Mouse (Mus musculus): ENCODE data around the gene Slc2a8.

The Slc2a8 gene

DNA sequence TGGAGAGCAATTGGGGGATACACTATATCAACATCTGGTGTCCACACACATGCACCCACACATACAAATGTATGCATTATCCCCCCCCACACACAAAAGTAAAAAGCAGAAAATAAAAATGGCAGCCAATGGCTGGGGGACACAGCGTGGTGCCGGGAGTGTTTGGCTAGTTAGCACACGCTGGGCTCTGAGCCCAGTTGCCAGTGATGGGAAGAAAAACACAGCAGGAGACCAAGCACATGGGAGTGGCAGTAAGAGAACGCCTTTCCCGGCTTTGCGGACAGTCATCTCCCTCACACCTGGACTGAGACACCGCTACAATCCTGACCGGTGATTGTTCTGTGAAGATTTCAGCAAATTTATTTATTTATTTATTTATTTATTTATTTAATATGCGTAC, 10.6 kb downstream of the Slc2a8 start:
- no peak for DNase-seq (ENCODE audit: low spot score)

DNA sequence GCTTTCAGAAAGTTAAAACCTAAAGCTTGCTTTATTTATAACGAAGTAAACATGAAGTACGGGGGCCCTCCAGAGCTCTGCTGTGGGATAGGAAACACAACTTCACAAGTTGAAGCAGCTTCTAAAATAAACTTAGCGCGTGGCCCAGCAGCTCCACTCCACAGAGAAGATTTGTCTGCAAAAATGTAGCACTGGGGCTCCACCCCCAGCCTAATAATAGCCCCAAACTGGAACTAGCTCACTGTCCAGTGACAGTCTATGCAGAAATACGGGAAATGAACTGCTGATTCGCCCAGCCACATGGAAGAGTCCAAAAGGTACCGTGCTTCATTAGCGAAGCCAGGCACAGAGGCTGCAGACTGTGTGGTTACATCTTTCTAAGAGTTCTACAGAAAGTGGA, 12.6 kb downstream of the Slc2a8 start:
- no peak for DNase-seq (ENCODE audit: low spot score)

DNA sequence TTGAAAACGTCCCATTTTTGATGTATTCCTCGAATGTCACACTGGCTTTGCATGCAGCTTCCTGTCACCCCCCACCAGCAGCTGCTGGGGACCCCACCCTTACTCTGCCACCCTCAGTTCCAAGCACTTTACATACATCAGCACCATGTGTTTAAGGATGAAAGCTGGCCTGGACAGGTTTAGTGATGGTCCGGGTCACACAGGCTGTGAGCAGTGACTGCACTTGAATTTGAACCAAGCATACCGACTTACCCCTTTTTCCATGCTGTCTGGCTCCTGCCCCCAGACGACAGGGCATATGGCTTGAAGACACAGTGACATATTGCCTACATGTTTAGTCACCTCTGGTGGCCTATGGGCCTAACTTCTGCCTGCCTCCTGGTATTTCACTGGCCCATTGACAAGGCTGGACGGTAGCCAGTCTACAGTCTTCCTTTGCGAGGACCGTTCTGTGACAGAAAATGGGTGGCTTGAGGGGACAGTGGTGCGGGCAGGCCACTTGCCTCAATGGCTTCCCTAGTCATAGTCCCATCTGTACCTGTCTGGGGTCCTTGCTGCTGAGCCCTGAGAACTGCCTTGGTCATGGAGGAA, 13.8 kb downstream of the Slc2a8 start:
- DNase-seq (ENCODE audit: low spot score): no peak

DNA sequence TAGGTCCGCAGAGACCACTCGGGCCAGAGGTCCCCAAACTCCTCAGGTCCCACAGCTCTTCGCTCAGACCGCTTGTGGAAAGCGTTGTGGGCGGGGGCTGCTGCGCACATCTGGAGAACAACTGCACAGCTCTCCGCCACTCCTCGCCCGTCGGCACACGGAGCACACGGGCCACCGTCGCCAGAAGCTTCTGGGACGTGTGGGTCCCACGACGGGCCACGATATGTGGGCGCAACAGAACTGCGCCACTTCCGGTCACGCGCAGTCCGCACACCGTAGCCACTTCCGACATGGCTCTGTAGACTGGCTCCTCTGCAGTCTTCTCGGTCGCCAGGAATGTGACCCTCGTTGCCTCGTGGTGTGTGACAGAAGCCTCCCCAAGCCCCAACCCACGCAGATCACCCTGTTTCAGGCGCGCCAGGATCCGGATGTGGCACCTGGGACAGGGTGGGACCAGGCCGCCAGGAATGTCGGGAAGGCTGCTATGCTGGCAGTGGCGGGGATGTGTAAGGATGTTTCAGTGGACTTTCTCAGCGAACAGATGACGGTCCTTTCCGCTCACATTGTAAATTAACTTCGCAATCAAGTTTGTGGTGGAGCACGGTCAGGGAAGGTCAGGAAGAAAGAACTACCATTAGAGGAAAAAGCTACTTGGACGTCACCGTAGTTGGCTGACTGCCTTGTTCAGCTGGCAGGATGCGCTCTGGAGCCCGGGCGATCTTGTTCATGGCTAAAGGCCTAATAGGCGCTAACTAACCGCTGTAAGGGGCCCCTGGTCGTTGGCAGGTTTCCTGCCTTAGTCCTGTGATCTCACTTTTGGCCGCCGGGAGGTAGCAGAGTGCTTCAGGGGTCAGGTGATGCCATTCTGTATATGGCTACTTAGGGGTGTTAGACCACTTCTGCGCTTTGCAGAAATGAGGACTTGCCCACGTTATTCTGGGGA, 14.9 kb downstream of the Slc2a8 start:
- DNase-seq (ENCODE audit: low spot score): peak; percentile 76

DNA sequence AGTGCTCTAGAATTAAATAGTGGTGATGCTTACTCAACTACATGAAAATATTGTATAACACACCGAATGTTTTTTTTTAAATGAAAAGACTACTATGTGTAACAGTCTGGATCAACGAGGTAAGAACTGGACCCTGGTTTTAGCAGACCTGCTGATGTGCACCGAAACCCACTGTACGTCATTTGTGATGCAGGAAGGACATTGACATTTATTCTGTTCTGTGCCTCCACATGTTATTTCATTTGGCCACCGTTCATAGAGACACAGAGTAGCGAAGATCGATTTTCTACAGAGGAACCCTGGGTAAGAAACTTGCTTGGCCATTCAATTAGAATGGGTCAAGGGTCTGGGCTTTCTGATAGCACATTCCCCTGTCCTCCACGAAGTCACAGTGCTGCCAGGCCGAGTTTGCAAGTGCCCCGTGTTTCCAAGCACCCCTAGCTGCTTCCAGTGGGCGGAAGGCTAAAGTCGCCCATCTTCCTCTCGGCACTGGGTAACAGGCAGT, 15.6 kb downstream of the Slc2a8 start:
- no peak for DNase-seq (ENCODE audit: low spot score)

DNA sequence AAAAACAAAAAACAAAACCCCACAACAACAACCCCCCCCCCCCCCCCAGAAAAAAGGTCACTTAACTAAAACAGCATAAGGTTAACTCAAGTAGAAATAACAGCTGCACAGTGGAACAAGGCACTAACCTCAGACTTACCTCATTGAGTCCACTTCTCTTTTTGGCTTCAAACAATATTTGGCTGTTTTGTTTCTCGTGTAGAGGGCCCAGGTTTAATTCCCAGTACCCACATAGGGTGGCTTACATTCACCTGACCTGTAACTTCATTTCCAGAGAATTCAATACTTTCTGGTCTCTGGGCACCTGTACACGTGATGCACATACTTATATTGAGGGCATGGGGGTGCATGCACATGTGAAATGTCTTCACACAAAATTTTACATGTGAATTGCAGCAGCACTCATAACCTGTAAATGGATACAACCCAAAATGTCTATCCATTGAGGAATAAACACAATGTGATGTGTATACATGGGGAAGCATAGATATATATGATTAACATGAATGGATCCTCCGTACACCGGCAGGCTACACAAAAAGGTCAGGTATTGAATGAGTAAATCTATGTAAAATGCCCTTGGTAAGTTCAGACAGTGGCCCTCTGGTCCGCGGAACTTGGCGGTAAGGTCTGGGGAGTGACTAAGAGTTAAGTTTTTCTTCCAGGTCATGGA, 16.2 kb downstream of the Slc2a8 start:
- DNase-seq (ENCODE audit: low spot score): no peak

DNA sequence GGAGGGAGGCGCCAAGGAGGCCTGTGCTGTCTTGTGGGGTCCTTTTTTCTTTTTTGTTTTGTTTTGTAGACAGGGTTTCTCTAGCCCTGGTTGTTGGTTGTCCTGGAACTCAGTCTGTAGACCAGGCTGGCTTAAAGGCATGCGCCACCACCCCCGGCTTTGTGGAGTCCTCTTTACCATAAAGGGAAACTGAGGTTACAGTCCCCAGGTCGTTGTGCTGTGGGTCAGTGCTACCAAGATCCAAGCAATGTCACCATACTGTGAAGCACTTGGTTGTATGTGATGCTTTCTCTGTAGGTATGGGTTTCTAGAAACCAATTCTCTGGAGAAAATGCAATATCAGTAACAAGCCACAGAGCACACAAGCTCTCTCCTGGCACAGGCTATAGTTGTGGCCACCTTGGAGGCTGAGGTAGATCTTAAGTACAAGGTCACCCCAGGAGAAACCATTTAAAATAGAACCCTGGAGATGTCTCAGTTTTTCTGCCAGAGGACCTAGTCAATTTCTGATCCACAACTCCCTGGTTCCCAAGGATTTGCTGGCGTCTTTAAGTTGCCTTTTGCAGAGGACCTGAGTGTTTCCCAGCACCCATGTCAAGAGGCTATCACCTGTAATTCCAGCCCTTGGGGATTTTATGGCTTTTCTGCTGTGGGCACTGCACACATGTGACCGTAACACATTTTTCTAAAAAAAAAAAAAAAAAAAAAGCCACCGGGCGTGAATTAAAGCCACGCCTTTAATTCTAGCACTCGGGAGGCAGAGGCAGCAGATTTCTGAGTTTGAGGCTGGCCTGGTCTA, 17.0 kb downstream of the Slc2a8 start:
- no peak for DNase-seq (ENCODE audit: low spot score)

DNA sequence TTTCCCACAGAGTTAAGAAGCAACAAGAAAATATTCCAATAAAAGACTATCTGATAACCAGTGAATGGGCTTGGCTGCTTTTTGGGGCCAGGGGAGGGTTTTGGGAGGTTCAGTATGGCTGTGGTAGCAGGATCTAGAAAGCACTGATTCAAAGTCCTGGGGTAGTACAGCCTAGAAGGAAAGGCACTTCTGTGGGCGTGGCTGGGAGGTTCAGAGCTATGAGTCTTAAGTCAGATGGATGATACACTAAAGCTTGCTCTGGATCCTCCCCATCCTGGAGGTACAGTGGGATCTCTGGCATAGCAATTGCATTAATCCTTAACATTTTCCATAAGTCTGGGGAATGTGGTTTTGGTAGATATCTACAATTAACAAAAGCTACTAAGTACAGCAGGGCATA, 17.9 kb downstream of the Slc2a8 start:
- no peak for DNase-seq (ENCODE audit: low spot score)

DNA sequence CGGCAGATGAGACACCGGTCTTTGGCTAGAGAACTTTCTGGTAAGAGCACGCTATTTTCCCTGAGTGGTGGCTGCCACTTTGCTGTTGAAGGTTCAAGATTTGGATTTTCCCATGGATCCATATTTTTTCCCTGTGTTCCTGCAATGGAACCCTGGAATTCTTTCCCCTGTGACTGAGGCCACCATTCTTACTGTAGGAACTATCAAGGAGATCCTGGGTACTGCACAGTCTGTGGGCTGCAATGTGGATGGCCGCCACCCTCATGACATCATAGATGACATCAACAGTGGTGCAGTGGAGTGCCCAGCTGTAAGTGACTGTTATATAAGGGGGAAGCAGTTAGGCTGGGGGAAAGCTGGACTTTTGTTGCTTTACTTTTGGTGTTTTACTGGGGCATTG, 18.3 kb downstream of the Slc2a8 start:
- no peak for DNase-seq (ENCODE audit: low spot score)

DNA sequence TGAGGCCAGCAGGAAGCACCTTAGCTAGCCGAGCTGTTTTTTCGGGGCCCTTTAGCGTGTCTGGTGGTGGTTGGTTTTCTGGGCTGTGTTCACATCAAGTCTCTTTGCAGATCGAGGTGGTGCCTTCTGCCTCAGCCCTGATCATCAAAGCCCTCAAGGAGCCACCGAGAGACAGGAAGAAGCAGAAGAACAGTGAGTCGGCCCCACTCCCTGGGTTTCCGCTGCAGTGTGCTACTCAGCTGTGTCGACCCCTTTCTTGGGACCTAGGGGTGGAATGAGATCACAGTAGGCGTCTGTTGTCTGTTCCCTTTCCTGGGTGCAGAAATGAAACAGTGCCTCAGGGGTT, 19.0 kb downstream of the Slc2a8 start:
- no peak for DNase-seq (ENCODE audit: low spot score)

DNA sequence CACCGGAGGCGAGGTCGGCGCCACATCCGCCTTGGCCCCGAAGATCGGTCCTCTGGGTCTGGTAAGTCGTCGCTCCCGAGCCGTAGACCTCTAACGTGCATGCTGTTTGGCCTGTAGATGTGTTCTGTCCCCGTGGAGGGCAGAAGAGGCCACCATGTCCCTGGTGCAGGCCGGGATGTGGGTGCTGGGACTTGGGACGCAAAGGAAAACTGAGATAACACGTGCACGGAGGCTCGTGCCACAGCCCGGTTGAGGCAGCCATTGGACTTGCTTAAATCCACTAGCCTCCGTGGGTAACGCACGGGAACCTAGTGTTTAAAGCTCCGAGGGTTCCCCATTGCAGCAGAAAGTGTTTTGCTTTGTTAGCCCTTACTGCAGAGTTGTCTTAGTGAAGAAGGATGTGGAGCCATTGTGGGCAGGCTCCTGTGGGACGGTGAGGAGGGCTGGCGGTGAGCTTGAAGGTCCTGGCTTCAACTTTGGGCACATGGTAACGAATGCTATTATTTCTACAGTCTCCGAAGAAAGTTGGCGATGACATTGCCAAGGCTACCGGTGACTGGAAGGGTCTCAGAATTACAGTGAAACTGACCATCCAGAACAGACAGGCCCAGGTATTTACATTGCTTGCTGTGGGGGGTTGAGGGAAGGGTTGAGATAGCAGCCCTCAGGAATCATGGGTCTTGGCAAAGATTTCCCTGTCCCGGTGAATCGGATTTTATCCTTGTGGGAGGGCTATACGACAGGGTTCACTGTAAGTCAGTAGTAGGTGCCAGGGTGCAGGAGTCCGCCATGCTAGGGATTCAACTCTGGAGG, 19.6 kb downstream of the Slc2a8 start:
- DNase-seq (ENCODE audit: low spot score): no peak

DNA sequence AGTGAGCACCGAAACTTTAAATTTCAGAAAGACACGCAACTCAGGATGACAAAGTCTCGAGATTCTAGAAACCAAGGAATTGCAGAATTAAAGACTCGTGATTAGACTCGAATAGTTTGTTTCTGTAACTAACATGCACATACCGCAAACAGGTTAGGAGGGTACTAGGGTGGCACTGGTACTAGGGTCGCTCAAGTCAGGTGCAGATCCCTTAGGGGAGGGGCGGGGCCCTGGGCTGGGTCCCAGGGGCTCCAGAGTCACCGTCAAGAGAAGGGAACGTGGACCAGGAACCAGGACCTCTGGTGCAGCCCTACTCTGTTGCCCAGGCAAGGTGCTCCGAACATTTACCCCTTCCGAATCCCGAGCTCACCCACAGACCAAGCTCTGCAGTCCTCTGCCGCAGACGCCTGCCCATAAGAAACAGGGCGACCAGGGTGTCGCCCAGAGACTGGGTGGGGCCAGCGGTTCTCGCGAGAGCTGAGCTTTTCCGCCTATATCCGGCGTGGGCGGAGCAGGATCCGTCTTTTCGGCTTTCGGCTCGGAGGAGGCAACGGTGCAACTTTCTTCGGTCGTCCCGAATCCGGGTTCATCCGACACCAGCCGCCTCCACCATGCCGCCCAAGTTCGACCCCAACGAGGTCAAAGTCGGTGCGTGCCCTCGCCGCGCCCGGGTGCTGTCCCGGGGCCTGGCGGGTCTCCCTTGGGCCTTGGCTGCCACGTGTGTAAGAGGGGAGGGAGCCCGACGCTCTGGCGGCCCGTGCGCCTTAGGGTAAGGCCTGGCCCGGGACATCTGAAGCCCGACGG, 20.5 kb downstream of the Slc2a8 start, which contains the start of the genes Rpl12 and Lrsam1:
Gene Rpl12, plus strand, starts transcription at position 368 of the 804 bp plus-strand sequence.
Gene Lrsam1, minus strand, starts transcription at position 423 of the 804 bp plus-strand sequence.
- peak; percentile 89 for DNase-seq (ENCODE audit: low spot score)

DNA sequence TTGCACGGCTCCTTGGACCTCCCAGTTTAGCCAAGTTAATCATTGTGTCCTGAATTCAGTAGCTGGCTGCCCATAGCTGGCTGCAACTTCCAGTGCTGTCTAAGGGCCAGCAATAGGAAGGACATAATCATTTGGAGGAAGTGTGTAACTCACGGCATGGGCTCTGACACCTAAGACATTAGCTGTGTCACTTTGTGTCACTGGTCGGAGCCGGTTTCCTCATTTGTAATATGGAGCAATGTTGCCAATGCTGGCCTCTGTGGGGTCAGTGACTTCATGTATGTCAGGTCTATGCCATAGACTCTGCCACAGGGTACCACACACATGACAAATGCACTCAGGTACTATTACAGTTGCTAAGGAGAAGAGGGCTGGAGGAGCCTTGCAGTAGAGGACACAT, 21.6 kb downstream of the Slc2a8 start:
- DNase-seq (ENCODE audit: low spot score): no peak

DNA sequence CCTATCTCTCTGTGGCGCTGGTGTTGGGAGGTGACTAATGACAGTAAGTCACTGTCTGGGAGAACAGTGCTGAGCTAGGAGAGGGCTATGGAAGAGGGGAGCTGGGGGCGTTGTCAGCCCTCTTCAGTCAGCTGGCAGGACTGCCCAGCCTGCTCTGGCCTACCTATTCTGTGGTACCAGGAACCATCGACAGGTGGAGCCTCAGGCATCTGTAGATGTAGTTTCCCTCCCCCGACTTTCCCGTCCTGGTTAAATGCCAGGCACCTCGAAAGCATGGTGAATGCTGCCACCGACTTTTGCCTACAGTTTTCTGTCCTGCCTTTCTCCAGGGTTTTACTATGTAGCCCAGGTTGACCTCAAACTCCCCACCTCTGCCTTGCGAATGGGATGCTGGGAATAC, 24.5 kb downstream of the Slc2a8 start:
- no peak for DNase-seq (ENCODE audit: low spot score)

DNA sequence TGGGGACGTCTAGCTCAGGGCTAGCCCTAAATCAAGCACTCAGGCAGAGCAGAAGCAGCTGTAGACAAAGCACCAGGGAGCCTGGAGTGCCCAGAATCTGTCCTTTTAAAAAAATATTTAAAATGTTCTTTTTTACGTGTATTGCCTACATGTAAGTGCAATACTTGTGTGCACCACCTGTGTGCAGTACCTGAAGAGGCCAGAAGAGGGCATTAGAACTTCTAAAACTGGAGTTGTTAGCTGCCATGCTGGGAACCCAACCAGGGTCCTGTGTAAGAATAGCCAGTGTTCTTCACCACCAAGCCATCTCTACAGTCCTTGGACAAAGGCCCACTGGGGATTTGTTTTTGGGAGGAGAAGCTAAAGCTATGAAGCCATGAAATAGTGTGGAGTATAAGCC, 27.3 kb downstream of the Slc2a8 start:
- no peak for DNase-seq (ENCODE audit: low spot score)

DNA sequence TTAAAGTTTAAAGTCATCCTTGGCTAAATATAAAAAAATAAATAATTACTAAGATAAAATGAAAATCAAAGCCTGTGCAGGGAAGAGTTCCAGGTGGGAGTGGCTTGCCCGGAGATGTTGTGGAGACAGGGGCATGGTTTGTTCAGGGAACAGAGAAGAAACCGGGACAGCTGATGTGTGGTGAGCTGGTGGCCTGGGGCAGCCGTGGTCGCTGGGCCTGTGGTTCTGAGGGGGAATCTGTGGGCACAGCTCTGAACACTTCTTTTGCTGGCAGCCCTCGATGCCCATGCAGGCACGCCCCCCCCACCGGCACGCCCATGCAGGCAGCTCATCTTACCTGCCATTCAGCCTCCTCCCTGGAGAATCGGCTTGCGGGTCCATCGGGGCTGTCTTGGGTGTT, 34.4 kb downstream of the Slc2a8 start:
- DNase-seq (ENCODE audit: low spot score): no peak

DNA sequence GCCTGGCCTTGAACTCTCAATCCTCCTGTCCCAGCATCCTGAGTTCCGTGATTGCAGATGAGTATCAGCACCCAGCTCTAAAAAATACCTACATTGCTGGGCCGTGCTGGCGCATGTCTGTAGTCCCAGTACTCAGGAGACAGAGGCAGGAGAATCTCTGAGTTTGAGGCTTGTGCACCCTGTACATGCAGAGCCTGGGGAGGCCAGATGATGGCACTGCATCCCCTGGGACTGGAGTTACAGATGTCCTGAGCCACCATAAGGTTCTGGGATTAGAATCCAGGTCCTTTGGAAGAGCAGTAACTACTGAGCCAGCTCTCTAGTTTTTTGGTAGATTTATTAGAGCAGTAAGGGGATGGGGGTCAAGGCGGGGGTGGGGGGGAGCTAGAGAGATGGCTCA, 41.4 kb downstream of the Slc2a8 start:
- DNase-seq (ENCODE audit: low spot score): no peak

DNA sequence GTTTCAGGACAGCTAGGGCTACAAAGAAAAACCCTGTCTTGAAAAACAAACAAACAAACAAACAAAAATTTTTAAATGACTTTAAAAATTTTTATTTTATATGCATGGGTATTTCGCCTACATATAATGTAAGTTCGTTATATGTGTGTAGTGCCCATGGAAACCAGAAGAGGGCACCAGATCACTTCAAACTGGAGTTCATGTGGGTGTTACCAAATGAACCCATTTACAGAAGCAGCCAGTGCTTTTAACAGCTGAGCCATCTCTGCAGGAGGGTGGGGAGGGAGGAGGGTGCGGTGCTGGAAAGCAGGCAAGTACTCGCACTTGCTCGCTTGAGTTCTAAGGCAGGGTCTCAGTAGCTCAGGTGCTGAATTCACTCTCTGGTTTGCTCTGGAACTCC, 42.5 kb downstream of the Slc2a8 start:
- no peak for DNase-seq (ENCODE audit: low spot score)

DNA sequence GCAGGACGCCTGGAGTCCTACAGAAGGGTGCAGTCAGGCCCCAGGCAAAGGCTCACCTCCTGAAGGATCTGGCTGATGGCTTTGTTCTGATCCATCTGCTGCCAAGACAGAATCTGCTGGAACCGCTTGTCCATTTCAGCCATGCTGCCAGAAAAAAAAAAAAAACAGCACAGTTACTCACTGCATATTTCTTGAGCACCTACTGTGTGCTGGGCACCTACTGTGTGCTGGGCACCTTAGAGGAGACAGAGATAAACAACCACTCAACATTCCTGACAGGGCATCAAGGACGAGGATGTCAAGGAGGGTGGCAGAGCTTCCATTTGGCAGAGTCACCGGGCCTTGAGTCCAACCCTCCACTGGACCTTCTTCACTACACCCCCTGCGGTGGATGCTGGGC, 43.1 kb downstream of the Slc2a8 start:
- DNase-seq (ENCODE audit: low spot score): no peak

DNA sequence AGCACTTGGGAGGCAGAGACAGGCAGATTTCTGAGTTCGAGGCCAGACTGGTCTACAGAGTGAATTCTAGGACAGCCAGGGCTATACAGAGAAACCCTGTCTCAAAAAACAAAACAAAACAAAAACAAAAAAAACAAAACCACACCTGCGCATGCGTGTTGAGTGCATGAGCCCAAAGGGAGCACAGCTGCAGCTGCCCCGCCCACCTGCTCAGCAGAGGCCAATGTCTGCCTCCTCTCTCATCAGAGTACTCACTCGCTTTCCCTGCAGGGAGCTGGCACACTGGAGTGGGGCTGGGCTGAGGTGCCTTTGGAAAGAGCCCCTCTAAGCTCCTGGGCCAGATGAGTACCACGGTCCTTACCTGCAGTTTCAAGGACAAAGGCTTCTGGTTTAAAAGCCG, 50.2 kb downstream of the Slc2a8 start:
- no peak for DNase-seq (ENCODE audit: low spot score)
